Mouse (Mus musculus): Measurements from ENCODE around the gene Neil3. TPM values are rescaled to one million over a fixed set of nuclear protein-coding genes. Genes with fewer than 3 reads are reported as not detected.

Gene Neil3
- polyA plus RNA-seq (2012; rRNA removed) = 6.0 and 6.8 TPM in 2 replicates

DNA sequence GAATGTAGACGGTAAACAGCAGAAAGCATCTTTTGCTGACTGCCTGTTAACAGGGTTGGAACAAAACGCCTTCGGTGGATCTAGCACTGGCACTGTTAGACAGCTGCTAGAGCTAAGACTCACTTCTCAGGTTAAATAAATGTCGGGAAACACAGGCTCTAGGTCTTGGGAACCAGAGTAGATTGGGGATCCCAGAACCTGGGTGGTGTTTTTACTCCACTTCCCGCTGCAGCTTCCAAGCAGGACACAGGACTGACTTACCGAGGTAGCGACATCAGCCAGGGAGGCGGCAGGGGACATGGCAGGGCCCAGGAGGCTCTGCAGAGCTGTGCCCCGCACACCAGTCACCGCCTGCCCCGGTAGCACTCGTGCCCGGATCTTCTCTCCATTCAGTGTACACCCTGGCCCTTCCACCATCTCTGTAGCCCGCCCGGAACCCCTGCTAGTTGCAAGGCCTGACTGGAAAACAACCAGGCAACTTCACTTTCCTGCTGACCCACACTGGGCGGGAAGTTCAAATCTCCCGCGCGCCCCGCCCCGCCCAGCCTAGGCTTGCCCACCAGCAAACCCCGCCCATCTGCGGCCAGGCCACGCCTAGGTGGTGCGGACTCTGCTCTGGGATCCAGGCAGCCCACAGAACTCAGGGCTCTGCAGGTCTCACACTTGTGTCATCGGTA lies at the start of gene Neil3:
Gene Neil3, minus strand, starts transcription at position 571 of the 677 bp plus-strand sequence.
- no peak within 1 kb of the TSS for H3K27ac ChIP-seq (ENCODE audit: control insufficient read depth, insufficient read depth, low read depth, low read length)
- H3K36me3 ChIP-seq (ENCODE audit: control insufficient read depth, insufficient read depth, low read length) = no peaks in the 10 kb centered on the region
- TF ChIP-seq POLR2A (IDR thresholded peaks at IDR 0.05; ENCODE audit: control insufficient read depth, low read depth, low read length) = no peak
- TF ChIP-seq CTCF (IDR thresholded peaks at IDR 0.05; ENCODE audit: control insufficient read depth, insufficient read depth, insufficient replicate concordance, low read depth, low read length) = no peak
- H3K4me1 ChIP-seq (ENCODE audit: control insufficient read depth, insufficient read depth, low read length) = peaks cover 2% of the 10 kb centered on the region
- no peaks in the 10 kb centered on the region for H3K27me3 ChIP-seq (ENCODE audit: control insufficient read depth, insufficient read depth, low read length)
- H3K4me3 ChIP-seq (ENCODE audit: control insufficient read depth, low read depth, low read length) = peak within 1 kb of the TSS; percentile 80

DNA sequence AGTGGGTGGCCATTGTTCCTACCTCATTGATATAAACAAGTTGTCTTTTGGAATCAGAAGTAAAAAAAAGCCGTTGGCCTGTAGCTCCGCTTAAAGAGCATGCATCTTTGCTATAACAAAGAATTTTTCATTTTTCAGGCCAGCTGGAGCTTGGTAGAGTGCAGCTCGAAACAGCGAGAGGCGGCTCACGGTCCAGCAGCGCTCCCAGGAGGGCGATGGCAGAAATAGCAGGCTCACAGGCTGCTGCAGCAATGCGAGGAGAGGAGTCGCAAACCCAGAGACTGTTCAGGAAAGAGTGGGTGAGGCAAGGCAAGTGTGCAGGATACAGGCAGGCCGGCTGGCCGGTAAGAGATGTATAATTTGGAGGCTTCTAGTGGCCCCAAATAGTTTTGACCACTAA lies 42.0 kb upstream of the Neil3 start:
- Histone ChIP-seq H3K4me1 (ENCODE audit: control insufficient read depth, insufficient read depth, low read length) (no peaks in the 10 kb centered on the region), H3K27me3 (ENCODE audit: control insufficient read depth, insufficient read depth, low read length) (no peaks in the 10 kb centered on the region), H3K36me3 (ENCODE audit: control insufficient read depth, insufficient read depth, low read length) (no peaks in the 10 kb centered on the region), H3K4me3 (ENCODE audit: control insufficient read depth, low read depth, low read length) (no peak overlapping the region), H3K27ac (ENCODE audit: control insufficient read depth, insufficient read depth, low read depth, low read length) (no peak overlapping the region)
- TF ChIP-seq POLR2A (IDR thresholded peaks at IDR 0.05; ENCODE audit: control insufficient read depth, low read depth, low read length) = no peak
- TF ChIP-seq CTCF (IDR thresholded peaks at IDR 0.05; ENCODE audit: control insufficient read depth, insufficient read depth, insufficient replicate concordance, low read depth, low read length) = peak; percentile 54; the same call in 1 of the 2 replicates

DNA sequence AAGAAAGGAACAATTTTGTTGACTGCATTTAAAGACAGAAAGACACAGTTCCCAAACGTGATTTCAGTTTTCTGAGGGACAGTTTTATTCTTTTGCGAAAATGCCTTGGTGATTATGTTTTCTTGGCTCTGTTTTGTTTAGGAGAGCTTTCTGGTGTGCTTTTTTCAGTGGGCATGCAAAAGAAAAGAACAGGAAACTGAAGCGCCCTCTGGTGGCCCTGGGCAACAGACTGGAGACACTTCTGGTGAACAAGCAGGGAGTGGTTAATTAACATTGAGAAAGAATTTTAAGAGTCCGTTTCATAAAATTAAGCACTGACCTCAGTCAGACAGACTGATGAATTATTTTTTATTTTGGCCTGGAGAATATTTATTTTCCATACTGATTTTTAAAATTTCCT lies 25.1 kb upstream of the Neil3 start:
- no peaks in the 10 kb centered on the region for H3K36me3 ChIP-seq (ENCODE audit: control insufficient read depth, insufficient read depth, low read length)
- no peak overlapping the region for H3K27ac ChIP-seq (ENCODE audit: control insufficient read depth, insufficient read depth, low read depth, low read length)
- H3K4me3 ChIP-seq (ENCODE audit: control insufficient read depth, low read depth, low read length) = no peak overlapping the region
- TF ChIP-seq POLR2A (IDR thresholded peaks at IDR 0.05; ENCODE audit: control insufficient read depth, low read depth, low read length) (no peak), CTCF (IDR thresholded peaks at IDR 0.05; ENCODE audit: control insufficient read depth, insufficient read depth, insufficient replicate concordance, low read depth, low read length) (peak; percentile 18; the same call in 1 of the 2 replicates)
- no peaks in the 10 kb centered on the region for H3K27me3 ChIP-seq (ENCODE audit: control insufficient read depth, insufficient read depth, low read length)
- H3K4me1 ChIP-seq (ENCODE audit: control insufficient read depth, insufficient read depth, low read length) = no peaks in the 10 kb centered on the region

DNA sequence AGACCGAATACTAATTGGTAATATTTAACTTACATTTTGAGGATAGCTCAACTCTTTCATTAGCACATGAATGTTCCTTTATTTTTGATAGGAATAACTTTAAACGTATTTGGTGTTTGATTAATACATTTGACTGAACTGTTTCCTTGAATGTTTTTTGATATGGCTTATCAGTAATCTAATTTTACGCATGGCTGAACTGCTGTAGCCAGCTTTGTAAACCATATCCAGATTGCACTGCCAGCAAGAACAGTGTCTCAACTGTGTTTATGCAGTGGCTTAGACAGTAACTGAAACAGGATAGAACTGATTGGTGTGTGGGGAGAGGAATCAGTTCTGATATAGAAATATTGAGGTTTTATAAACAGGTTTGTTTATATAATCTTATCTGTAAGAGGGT lies 22.6 kb upstream of the Neil3 start:
- TF ChIP-seq POLR2A (IDR thresholded peaks at IDR 0.05; ENCODE audit: control insufficient read depth, low read depth, low read length) = no peak
- no peak for TF ChIP-seq CTCF (IDR thresholded peaks at IDR 0.05; ENCODE audit: control insufficient read depth, insufficient read depth, insufficient replicate concordance, low read depth, low read length)

DNA sequence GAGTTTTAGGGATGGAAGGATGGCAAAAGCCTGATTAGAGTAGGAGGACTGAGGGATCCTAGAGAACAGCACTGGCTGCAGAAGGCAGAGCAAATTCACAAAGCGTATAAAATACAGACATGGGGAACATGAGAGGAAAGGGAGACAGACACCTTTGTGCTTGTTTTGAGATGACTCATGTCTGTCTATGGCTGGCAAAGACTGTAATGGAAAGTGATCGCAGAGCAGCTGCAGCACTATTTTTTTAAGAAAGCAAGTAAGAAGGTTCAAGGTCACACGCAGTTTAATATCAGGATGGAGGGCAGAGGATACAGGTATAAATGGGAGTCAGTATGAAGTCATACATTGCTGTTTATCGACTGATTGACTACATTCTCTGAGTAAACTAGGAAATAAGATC lies 8.2 kb downstream of the Neil3 start:
- Histone ChIP-seq H3K36me3 (ENCODE audit: control insufficient read depth, insufficient read depth, low read length) (no peaks in the 10 kb centered on the region), H3K4me3 (ENCODE audit: control insufficient read depth, low read depth, low read length) (no peak overlapping the region), H3K4me1 (ENCODE audit: control insufficient read depth, insufficient read depth, low read length) (no peaks in the 10 kb centered on the region), H3K27me3 (ENCODE audit: control insufficient read depth, insufficient read depth, low read length) (no peaks in the 10 kb centered on the region), H3K27ac (ENCODE audit: control insufficient read depth, insufficient read depth, low read depth, low read length) (no peak overlapping the region)
- TF ChIP-seq CTCF (IDR thresholded peaks at IDR 0.05; ENCODE audit: control insufficient read depth, insufficient read depth, insufficient replicate concordance, low read depth, low read length) = no peak
- TF ChIP-seq POLR2A (IDR thresholded peaks at IDR 0.05; ENCODE audit: control insufficient read depth, low read depth, low read length) = no peak

More for the DNA sequence above, 22.6 kb upstream of the Neil3 start:
- Histone ChIP-seq H3K27me3 (ENCODE audit: control insufficient read depth, insufficient read depth, low read length) (no peaks in the 10 kb centered on the region), H3K27ac (ENCODE audit: control insufficient read depth, insufficient read depth, low read depth, low read length) (no peak overlapping the region), H3K4me1 (ENCODE audit: control insufficient read depth, insufficient read depth, low read length) (no peaks in the 10 kb centered on the region), H3K36me3 (ENCODE audit: control insufficient read depth, insufficient read depth, low read length) (no peaks in the 10 kb centered on the region), H3K4me3 (ENCODE audit: control insufficient read depth, low read depth, low read length) (no peak overlapping the region)

DNA sequence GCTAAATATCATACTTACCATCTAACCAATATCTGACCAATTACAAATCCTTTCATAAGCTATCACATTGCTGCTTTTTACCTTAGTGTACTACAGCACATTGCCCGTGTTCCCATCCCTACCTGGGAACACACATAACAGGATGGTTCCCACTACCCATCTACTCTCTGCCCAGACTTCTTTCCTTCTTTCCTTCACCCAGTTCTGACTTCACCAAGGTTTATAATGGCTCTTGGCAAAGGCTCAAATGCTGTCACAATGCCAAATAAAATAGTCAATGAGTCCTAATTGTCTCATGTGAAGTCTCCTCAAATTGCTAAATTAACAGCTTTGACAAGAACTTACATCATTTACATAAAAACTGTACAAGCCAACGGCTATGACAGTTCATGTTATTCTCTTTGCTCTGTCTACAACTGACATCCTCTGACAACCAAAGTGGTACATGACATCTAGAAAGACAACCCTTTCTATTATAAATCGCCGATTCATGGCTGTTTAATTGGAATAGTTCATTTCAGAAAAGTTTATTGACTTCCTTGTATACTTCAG lies 9.9 kb downstream of the Neil3 start:
- Histone ChIP-seq H3K4me1 (ENCODE audit: control insufficient read depth, insufficient read depth, low read length) (no peaks in the 10 kb centered on the region), H3K27me3 (ENCODE audit: control insufficient read depth, insufficient read depth, low read length) (no peaks in the 10 kb centered on the region), H3K36me3 (ENCODE audit: control insufficient read depth, insufficient read depth, low read length) (no peaks in the 10 kb centered on the region), H3K27ac (ENCODE audit: control insufficient read depth, insufficient read depth, low read depth, low read length) (no peak overlapping the region), H3K4me3 (ENCODE audit: control insufficient read depth, low read depth, low read length) (no peak overlapping the region)
- TF ChIP-seq POLR2A (IDR thresholded peaks at IDR 0.05; ENCODE audit: control insufficient read depth, low read depth, low read length) (no peak), CTCF (IDR thresholded peaks at IDR 0.05; ENCODE audit: control insufficient read depth, insufficient read depth, insufficient replicate concordance, low read depth, low read length) (no peak)

DNA sequence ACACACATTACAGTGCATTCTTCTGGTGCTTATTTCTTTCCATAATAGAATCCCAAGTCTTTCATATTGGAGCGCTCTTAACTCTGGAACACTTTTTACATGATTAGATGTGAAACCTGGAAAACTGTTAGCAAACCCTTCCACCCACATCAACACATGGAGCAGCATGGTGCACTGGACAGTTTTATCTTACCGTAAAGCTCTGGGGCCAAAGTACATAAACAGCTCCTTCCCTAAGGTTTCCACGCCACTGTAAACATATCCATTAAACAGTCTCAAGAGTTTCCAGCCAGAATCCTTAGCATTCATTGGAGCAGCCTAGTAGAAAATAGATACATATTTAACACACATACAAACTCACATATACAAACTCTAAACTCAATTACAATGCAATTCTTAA lies 15.4 kb downstream of the Neil3 start:
- Histone ChIP-seq H3K4me1 (ENCODE audit: control insufficient read depth, insufficient read depth, low read length) (no peaks in the 10 kb centered on the region), H3K27ac (ENCODE audit: control insufficient read depth, insufficient read depth, low read depth, low read length) (no peak overlapping the region), H3K4me3 (ENCODE audit: control insufficient read depth, low read depth, low read length) (no peak overlapping the region), H3K27me3 (ENCODE audit: control insufficient read depth, insufficient read depth, low read length) (no peaks in the 10 kb centered on the region), H3K36me3 (ENCODE audit: control insufficient read depth, insufficient read depth, low read length) (no peaks in the 10 kb centered on the region)
- TF ChIP-seq CTCF (IDR thresholded peaks at IDR 0.05; ENCODE audit: control insufficient read depth, insufficient read depth, insufficient replicate concordance, low read depth, low read length) (no peak), POLR2A (IDR thresholded peaks at IDR 0.05; ENCODE audit: control insufficient read depth, low read depth, low read length) (no peak)

Measured in testis, adult 2 months (tissue).